Mouse (Mus musculus) stomach, embryonic 16.5 days (tissue): ENCODE measurements around the gene Snca. TPM values are rescaled to one million over a fixed set of nuclear protein-coding genes. Genes with fewer than 3 reads are reported as not detected.
"Not testable (repeated sequence)": the region's sequence is repeated elsewhere in the genome, so short reads cannot be mapped to it uniquely, and the experiment has no call there.

Source experiments
- ATAC-seq: fragments of 200-750 bp; cut with Nextera tagmentation; 2 replicates; pipeline ENCODE4 v1.8.0; 2017; ENCODE audit warnings: moderate number of reproducible peaks, moderate TSS enrichment; ENCODE audit not compliant: insufficient read depth, low FRiP score
- H3K27ac ChIP-seq: fragments of 300-500 bp; sonication (generic); 2 replicates; pipeline ENCODE4 v1.5.1; 2014; ENCODE audit warnings: low read length
- H3K27me3 ChIP-seq: fragments of 300-500 bp; sonication (generic); 2 replicates; pipeline ENCODE4 v1.6.1; 2014; ENCODE audit warnings: low read length, control low read depth, mixed read lengths; ENCODE audit not compliant: control insufficient read depth, insufficient read depth
- H3K36me3 ChIP-seq: fragments of 300-500 bp; sonication (generic); 2 replicates; pipeline ENCODE4 v1.6.1; 2014; ENCODE audit warnings: low read length; ENCODE audit not compliant: control insufficient read depth, insufficient read depth
- H3K4me1 ChIP-seq: fragments of 300-500 bp; sonication (generic); 2 replicates; pipeline ENCODE4 v1.6.1; 2014; ENCODE audit warnings: low read length, control low read depth, mixed read lengths; ENCODE audit not compliant: control insufficient read depth, insufficient read depth
- H3K4me2 ChIP-seq: fragments of 300-500 bp; sonication (generic); 2 replicates; pipeline ENCODE4 v1.6.1; 2014; ENCODE audit warnings: low read depth, low read length, mixed read lengths
- H3K4me3 ChIP-seq: fragments of 300-500 bp; sonication (generic); replicated peaks from 2 replicates; pipeline ENCODE4 v1.5.1; 2014; ENCODE audit warnings: mild to moderate bottlenecking, low read length
- H3K9ac ChIP-seq: fragments of 300-500 bp; sonication (generic); 2 replicates; pipeline ENCODE4 v1.6.1; 2014; ENCODE audit warnings: low read length
- H3K9me3 ChIP-seq: fragments of 300-500 bp; sonication (generic); replicated peaks from 2 replicates; pipeline ENCODE4 v1.6.1; 2016; ENCODE audit warnings: low read length, control low read depth; ENCODE audit not compliant: control insufficient read depth
- WGBS: fragments of 180-500 bp; shearing (Covaris S2); extraction: QIAGEN DNeasy Blood & Tissue Kit; methylation state at CpG from one replicate; pipeline ENCODE4 v1.1.7; 2014; 5-methylcytosine and 5-hydroxymethylcytosine counted together
- polyA plus RNA-seq: library from polyadenylated mRNA; unstranded; fragments of >200 nt; fragmentation: Nextera tagmentation; extraction: Ambion mirVana; gene quantifications from 2 replicates; pipeline ENCODE4 v1.2.1, GENCODE M21; 2015

The Snca gene
- polyA plus RNA-seq, 1 experiment from 2014 or later = 42.0 TPM

DNA sequence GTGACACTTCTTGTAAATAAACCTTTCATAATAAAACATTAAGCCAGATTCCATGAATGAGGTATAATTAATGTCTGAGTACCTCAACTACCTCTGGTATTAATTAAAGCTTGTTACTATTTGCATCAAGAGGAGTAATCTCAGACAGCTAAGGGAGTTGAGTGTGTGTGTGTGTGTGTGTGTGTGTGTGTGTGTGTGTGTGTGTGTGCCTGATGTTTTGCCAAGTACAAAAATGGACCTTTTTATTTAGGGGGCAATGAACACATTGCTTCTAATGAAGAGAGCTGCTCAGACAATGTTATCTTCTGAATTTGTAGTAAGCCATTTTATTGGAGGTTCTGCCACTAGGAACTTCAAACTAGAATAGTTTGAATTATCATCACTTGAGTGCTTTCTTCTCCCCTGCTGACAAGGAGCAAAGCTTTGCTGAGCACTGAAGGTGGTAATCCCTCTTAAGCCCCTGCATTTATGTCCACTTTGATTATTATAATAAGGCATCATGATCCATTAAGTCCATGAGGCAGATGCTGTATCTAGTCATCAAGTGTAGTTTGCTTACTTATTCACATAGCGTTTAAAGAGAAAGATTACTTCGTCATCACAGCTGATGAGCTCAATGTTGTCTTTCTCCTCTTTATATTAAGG is 88.1 kb downstream of the Snca start:
- no peak for ATAC-seq
- no peaks in the 10 kb centered on the region for H3K27me3 ChIP-seq
- no peaks in the 10 kb centered on the region for H3K36me3 ChIP-seq
- H3K27ac ChIP-seq = no peak overlapping the region
- no peaks in the 10 kb centered on the region for H3K4me1 ChIP-seq
- no peaks in the 10 kb centered on the region for H3K9me3 ChIP-seq
- 81% methylated on average over 2 of the region's 2 CpGs for WGBS
- H3K4me2 ChIP-seq = no peak overlapping the region
- H3K4me3 ChIP-seq = no peak overlapping the region
- H3K9ac ChIP-seq = no peak overlapping the region

DNA sequence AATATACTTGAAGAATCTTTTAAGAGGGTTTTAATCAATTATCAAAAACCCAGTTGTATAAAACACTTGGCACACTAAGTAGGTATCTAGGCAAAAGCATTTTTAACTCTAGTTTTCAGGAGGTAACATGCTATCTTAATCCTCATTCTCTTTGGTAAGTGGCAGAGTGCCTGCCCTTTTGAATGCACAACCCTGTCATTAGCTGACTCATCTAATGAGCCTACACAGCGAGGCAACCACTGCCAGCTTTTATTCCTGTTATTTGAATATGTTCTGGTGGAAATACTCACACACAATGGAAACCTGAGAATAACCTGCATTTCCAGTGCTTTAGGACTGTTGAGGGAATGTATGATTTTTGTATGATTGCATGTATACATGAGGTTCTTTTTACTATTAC is 89.9 kb downstream of the Snca start:
- H3K4me2 ChIP-seq = no peak overlapping the region
- H3K4me3 ChIP-seq = no peak overlapping the region
- H3K9ac ChIP-seq = no peak overlapping the region
- H3K4me1 ChIP-seq = no peaks in the 10 kb centered on the region
- no peaks in the 10 kb centered on the region for H3K27me3 ChIP-seq
- no peak overlapping the region for H3K27ac ChIP-seq
- H3K36me3 ChIP-seq = no peaks in the 10 kb centered on the region
- H3K9me3 ChIP-seq = no peaks in the 10 kb centered on the region
- 38% methylated on average over 1 of the region's 1 CpGs for WGBS
- no peak for ATAC-seq

DNA sequence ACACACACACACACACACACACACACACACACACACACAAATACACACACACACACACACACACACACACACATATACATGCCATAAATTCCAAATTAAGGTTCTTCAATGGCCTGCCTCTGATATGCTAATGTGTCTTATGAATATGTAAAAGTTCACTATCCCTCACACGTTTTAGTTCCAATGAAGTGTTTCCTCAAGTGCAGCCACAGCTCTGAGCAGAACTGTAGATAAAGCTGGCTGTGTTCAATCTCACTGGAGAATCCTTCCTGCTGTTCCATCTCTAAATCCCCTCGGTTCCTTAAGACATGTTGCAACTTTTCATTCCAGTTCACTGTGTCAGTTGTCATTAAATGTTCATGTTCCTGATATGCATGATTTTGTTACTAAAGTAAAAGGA is 98.5 kb downstream of the Snca start:
- no peak overlapping the region for H3K27ac ChIP-seq
- 70% methylated on average over 2 of the region's 2 CpGs for WGBS
- H3K27me3 ChIP-seq = no peaks in the 10 kb centered on the region
- no peaks in the 10 kb centered on the region for H3K36me3 ChIP-seq
- H3K9ac ChIP-seq = no peak overlapping the region
- no peaks in the 10 kb centered on the region for H3K9me3 ChIP-seq
- no peak for ATAC-seq
- H3K4me2 ChIP-seq = no peak overlapping the region
- H3K4me3 ChIP-seq = no peak overlapping the region
- H3K4me1 ChIP-seq = no peaks in the 10 kb centered on the region

- Histone ChIP-seq H3K9ac (no peak overlapping the region), H3K4me1 (no peaks in the 10 kb centered on the region), H3K27me3 (no peaks in the 10 kb centered on the region), H3K9me3 (no peaks in the 10 kb centered on the region), H3K36me3 (no peaks in the 10 kb centered on the region), H3K4me3 (no peak overlapping the region), H3K27ac (no peak overlapping the region), H3K4me2 (no peak overlapping the region)
- 74% methylated on average over 2 of the region's 2 CpGs for WGBS
- no peak for ATAC-seq
Observed at GRCm38 (mm10) chr6:60724110-60724829, 105.4 kb downstream of the Snca start.

- no peak for ATAC-seq
- no peaks in the 10 kb centered on the region for H3K4me1 ChIP-seq
- WGBS = 80% methylated on average over 3 of the region's 3 CpGs
- H3K9me3 ChIP-seq = no peaks in the 10 kb centered on the region
- no peaks in the 10 kb centered on the region for H3K36me3 ChIP-seq
- no peaks in the 10 kb centered on the region for H3K27me3 ChIP-seq
- H3K27ac ChIP-seq = no peak overlapping the region
- H3K4me3 ChIP-seq = no peak overlapping the region
- H3K4me2 ChIP-seq = no peak overlapping the region
- H3K9ac ChIP-seq = no peak overlapping the region
Observed at GRCm38 (mm10) chr6:60717566-60717965, 112.1 kb downstream of the Snca start.

DNA sequence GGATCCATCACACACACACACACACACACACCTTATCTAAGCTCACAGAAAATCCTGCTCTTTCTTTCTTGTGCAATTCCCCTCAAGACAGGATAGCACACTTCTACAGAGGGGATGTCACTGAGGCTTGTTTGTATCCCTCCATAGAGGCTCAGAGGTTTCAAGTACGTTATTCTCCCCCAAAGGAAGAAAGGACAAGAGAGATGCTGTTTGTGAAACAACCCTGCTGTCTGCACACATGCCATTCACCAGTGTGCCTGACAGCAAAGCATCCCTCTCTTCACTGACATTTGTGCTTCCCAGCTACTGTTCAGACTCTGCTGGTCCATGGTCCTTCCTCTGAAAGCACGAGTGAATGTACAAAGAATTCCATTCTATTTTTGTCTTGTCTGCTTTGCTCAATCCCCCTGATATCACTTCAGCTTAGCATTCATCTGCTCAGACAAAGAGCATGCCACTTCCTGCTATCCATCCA is 119.6 kb downstream of the Snca start:
- Histone ChIP-seq H3K36me3 (no peaks in the 10 kb centered on the region), H3K4me2 (no peak overlapping the region), H3K27ac (no peak overlapping the region), H3K27me3 (no peaks in the 10 kb centered on the region), H3K9me3 (no peaks in the 10 kb centered on the region), H3K4me3 (no peak overlapping the region), H3K9ac (no peak overlapping the region), H3K4me1 (no peaks in the 10 kb centered on the region)
- WGBS = 24% methylated on average over 2 of the region's 2 CpGs
- ATAC-seq = no peak

DNA sequence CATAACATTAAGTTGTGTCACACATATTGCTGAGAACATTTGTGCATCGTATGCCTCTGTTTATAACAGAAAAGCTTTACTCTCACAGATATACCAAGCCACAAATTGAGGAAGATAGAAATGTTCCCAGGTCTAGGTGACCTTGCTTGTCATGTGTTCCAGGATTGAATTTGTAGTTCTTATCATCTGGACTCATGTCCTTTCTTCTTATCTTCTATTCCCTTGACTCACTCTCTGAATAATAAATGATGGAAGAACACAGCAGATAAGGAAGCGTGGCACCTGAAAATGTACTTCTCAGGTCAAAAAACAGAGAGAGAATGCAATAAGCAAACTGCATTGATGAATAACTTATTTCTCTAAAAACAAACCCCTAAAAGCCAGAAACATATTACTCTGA is 131.6 kb downstream of the Snca start:
- Histone ChIP-seq H3K4me2 (no peak overlapping the region), H3K27ac (no peak overlapping the region), H3K36me3 (no peaks in the 10 kb centered on the region), H3K4me1 (no peaks in the 10 kb centered on the region), H3K4me3 (no peak overlapping the region), H3K27me3 (no peaks in the 10 kb centered on the region), H3K9ac (no peak overlapping the region), H3K9me3 (no peaks in the 10 kb centered on the region)
- no peak for ATAC-seq
- WGBS = 49% methylated on average over 2 of the region's 2 CpGs

DNA sequence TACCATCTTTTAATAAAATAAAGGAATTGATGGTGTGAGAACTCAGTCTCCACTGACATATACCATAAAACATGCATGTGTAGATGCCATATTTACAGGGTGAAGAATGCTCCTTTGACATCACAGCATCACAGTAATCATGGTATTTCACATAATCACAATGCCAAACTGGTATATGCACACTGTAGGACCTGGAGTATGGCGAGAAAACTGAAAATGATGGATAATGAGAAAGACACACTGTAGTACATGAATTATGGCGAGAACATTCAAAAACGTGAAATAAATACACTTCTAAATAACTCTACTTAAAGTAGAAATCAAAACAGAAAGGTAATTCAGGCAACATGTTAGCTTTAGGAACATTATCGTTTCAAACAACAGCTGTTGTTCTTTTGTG is 142.6 kb downstream of the Snca start:
- not testable (repeated sequence) for ATAC-seq

DNA sequence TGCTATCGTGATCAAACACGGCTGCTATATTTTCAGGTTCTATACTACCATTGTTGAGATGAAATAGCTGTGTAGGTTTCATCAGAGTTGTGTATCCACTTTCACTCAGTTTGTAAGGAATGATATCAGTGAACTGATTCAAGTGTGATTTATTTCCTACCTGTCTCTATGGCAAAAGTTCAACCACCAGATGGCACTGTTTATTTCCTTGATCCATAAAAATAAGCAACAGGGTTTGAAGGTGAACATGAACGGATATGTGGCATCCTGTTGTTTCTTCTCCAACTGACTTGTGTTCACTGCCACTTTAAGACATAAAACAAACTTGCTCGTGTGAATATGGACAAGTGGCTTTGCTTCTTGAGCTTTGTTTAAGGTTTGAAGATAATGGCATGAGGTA is 147.4 kb downstream of the Snca start:
- Histone ChIP-seq H3K4me1 (no peaks in the 10 kb centered on the region), H3K27me3 (no peaks in the 10 kb centered on the region), H3K4me2 (no peak overlapping the region), H3K9me3 (no peaks in the 10 kb centered on the region), H3K4me3 (no peak overlapping the region), H3K9ac (no peak overlapping the region), H3K36me3 (no peaks in the 10 kb centered on the region), H3K27ac (no peak overlapping the region)
- WGBS = 43% methylated on average over 4 of the region's 4 CpGs
- no peak for ATAC-seq

More for the DNA sequence above, 142.6 kb downstream of the Snca start:
- not testable (repeated sequence) for H3K4me1 ChIP-seq, H3K9ac ChIP-seq, H3K4me2 ChIP-seq, H3K9me3 ChIP-seq, H3K36me3 ChIP-seq, H3K27me3 ChIP-seq, H3K4me3 ChIP-seq, H3K27ac ChIP-seq
- 75% methylated on average over 4 of the region's 4 CpGs for WGBS
